Mouse (Mus musculus) myocyte (in vitro differentiated cells): ENCODE measurements at regions not wholly inside any gene's neighbourhood (a gene's known extent, or its start where the extent isn't known, plus 50 kb on each side); places are given as distances from the start of the nearest gene placed in this dataset.

Experiments
- E2F4 ChIP-seq: IDR thresholded peaks from one replicate; pipeline ENCODE4 v1.6.1; 2011; ENCODE audit warnings: mild to moderate bottlenecking, control low read depth, moderate library complexity; ENCODE audit not compliant: insufficient read depth
- MYOD1 ChIP-seq, 3 experiments: IDR thresholded peaks; one replicate each; pipeline ENCODE4 v1.6.1; 2011; ENCODE audit warnings: control low read depth in 2 of 3, low read depth in 2 of 3, mild to moderate bottlenecking in 2 of 3, moderate library complexity in 1 of 3; ENCODE audit not compliant: insufficient read length in 2 of 3, control insufficient read depth in 1 of 3
- MYOG ChIP-seq, 3 experiments: IDR thresholded peaks; one replicate each; pipeline ENCODE4 v1.6.1; 2011; ENCODE audit warnings: control low read depth in 2 of 3, low read depth in 2 of 3, mild to moderate bottlenecking in 2 of 3; ENCODE audit not compliant: insufficient read length in 2 of 3, control insufficient read depth in 1 of 3, insufficient read depth in 1 of 3
- POLR2A ChIP-seq: IDR thresholded peaks from one replicate; pipeline ENCODE4 v1.6.1; 2011; ENCODE audit warnings: low read depth, mild to moderate bottlenecking, control low read depth, moderate library complexity; ENCODE audit not compliant: insufficient read length
- POLR2AphosphoS2 ChIP-seq: IDR thresholded peaks from one replicate; pipeline ENCODE4 v1.6.1; 2011; ENCODE audit warnings: low read depth, control low read depth; ENCODE audit not compliant: insufficient read length
- REST ChIP-seq: IDR thresholded peaks from one replicate; pipeline ENCODE4 v1.6.1; 2011; ENCODE audit warnings: mild to moderate bottlenecking, control low read depth, moderate library complexity; ENCODE audit not compliant: insufficient read depth, insufficient read length
- SRF ChIP-seq: IDR thresholded peaks from one replicate; pipeline ENCODE4 v1.6.1; 2011; ENCODE audit warnings: low read depth; ENCODE audit not compliant: control insufficient read depth, insufficient read length
- TCF12 ChIP-seq: IDR thresholded peaks from one replicate; pipeline ENCODE4 v1.6.1; 2011; ENCODE audit warnings: mild to moderate bottlenecking, control low read depth; ENCODE audit not compliant: poor library complexity, insufficient read depth, severe bottlenecking
- TCF3 ChIP-seq: IDR thresholded peaks from one replicate; pipeline ENCODE4 v1.6.1; 2011; ENCODE audit warnings: low read depth, control low read depth; ENCODE audit not compliant: insufficient read length
- USF1 ChIP-seq: IDR thresholded peaks from one replicate; pipeline ENCODE4 v1.6.1; 2011; ENCODE audit warnings: low read depth, mild to moderate bottlenecking, control low read depth, moderate library complexity

DNA sequence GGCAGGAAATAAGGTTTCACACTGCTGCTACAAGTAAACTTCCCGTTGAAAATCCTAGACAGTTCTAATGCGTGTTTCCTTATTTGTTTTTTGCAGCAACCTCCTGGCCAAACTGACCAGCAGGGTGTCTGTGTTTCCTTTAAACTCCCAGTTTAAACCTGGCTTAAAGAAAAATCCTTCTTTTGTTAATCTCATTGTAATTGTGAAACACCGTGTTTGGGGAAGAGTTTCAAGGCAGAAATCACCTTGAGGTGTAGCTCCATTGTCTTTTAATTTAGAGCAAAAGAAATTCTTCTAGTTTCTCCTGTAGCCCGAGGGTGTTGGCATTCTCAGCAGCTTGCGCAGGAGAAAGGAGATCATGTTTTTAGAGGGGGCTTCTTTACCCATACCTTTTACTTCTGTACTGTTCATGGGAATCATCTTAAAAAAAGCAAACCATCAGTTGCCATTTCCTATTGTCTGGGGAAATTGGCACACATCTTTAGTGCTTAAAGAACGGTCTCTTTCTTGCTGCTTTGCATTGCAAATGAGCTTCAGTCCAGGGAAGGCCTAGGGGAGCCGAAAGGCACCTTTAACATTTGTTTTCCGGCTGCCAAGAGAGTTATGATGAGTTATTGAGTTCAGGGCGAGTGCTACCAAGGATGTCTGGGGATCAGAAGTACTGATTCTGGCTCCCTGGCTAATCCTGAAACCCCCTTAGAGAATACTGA, 342.6 kb downstream of the Slc4a3 start:
- no peak for TF ChIP-seq POLR2A
- no peak for TF ChIP-seq MYOD1 (IDR thresholded peaks at IDR 0.05; ENCODE audit: control insufficient read depth in 1 of 3, insufficient read length in 2 of 3, low read depth in 2 of 3)
- TF ChIP-seq TCF3, result no peak
- no peak for TF ChIP-seq E2F4
- TF ChIP-seq TCF12, result no peak
- TF ChIP-seq SRF, result no peak
- TF ChIP-seq MYOG (IDR thresholded peaks at IDR 0.05; ENCODE audit: control insufficient read depth in 1 of 3, insufficient read depth in 1 of 3, insufficient read length in 2 of 3, low read depth in 2 of 3), result no peak
- no peak for TF ChIP-seq USF1
- TF ChIP-seq REST, result no peak
- TF ChIP-seq POLR2AphosphoS2, result no peak
